Mouse (Mus musculus): ENCODE measurements at regions not wholly inside any gene's neighbourhood (a gene's known extent, or its start where the extent isn't known, plus 50 kb on each side); places are given as distances from the start of the nearest gene placed in this dataset.
"Not testable (repeated sequence)": the region's sequence is repeated elsewhere in the genome, so short reads cannot be mapped to it uniquely, and the experiment has no call there.

- no peak for DNase-seq (ENCODE audit: low spot score in 2 of 2)
Measured at GRCm38 (mm10) chr13:73035336-73035940, 224.8 kb upstream of the Irx4 start.

GRCm38 (mm10) chr13:73039731-73040130 lies 220.5 kb upstream of the Irx4 start:
- DNase-seq (ENCODE audit: low spot score in 2 of 2) = no peak

- DNase-seq (ENCODE audit: low spot score in 2 of 2) = no peak
Measured at GRCm38 (mm10) chr13:73041233-73042040, 218.8 kb upstream of the Irx4 start.

- no peak for DNase-seq (ENCODE audit: low spot score in 2 of 2)
Measured at GRCm38 (mm10) chr13:73069840-73070530, 190.3 kb upstream of the Irx4 start.

GRCm38 (mm10) chr13:73070531-73070908 lies 189.8 kb upstream of the Irx4 start:
- no peak for DNase-seq (ENCODE audit: low spot score in 2 of 2)

GRCm38 (mm10) chr13:73071032-73071431 lies 189.2 kb upstream of the Irx4 start:
- DNase-seq (ENCODE audit: low spot score in 2 of 2) = no peak

- no peak for DNase-seq (ENCODE audit: low spot score in 2 of 2)
Measured at GRCm38 (mm10) chr13:73071854-73072852, 188.1 kb upstream of the Irx4 start.

- DNase-seq (ENCODE audit: low spot score in 2 of 2) = no peak
Measured at GRCm38 (mm10) chr13:73077866-73078430, 182.3 kb upstream of the Irx4 start.

GRCm38 (mm10) chr13:73087815-73088214 lies 172.5 kb upstream of the Irx4 start:
- DNase-seq (ENCODE audit: low spot score in 2 of 2) = not testable (repeated sequence)

GRCm38 (mm10) chr13:73091886-73092285 lies 168.4 kb upstream of the Irx4 start:
- no peak for DNase-seq (ENCODE audit: low spot score in 2 of 2)

- DNase-seq (ENCODE audit: low spot score in 2 of 2) = no peak
Measured at GRCm38 (mm10) chr13:73097502-73097901, 162.8 kb upstream of the Irx4 start.

- DNase-seq (ENCODE audit: low spot score in 2 of 2) = no peak
Measured at GRCm38 (mm10) chr13:73099407-73099806, 160.9 kb upstream of the Irx4 start.

- DNase-seq (ENCODE audit: low spot score in 2 of 2) = no peak
Measured at GRCm38 (mm10) chr13:73107250-73107993, 152.9 kb upstream of the Irx4 start.

GRCm38 (mm10) chr13:73116822-73117632 lies 143.3 kb upstream of the Irx4 start:
- no peak for DNase-seq (ENCODE audit: low spot score in 2 of 2)

GRCm38 (mm10) chr13:73117633-73118076 lies 142.6 kb upstream of the Irx4 start:
- no peak for DNase-seq (ENCODE audit: low spot score in 2 of 2)

- DNase-seq (ENCODE audit: low spot score in 2 of 2) = no peak
Measured at GRCm38 (mm10) chr13:73122945-73123344, 137.3 kb upstream of the Irx4 start.

- DNase-seq (ENCODE audit: low spot score in 2 of 2) = no peak
Measured at GRCm38 (mm10) chr13:73131270-73131669, 129.0 kb upstream of the Irx4 start.

- no peak for DNase-seq (ENCODE audit: low spot score in 2 of 2)
Measured at GRCm38 (mm10) chr13:73132746-73133145, 127.5 kb upstream of the Irx4 start.

- DNase-seq (ENCODE audit: low spot score in 2 of 2) = no peak
Measured at GRCm38 (mm10) chr13:73134929-73135328, 125.3 kb upstream of the Irx4 start.

All from spleen, postnatal 36 days (tissue).